Mouse (Mus musculus): ENCODE data around the gene Nubp2. TPM values are rescaled to one million over a fixed set of nuclear protein-coding genes. Genes with fewer than 3 reads are reported as not detected.
A peak's percentile ranks its signal among the peaks of the same experiment; 100 is the strongest.

The Nubp2 gene
- polyA plus RNA-seq, 1 experiment from 2014 or later, result 46.4 TPM

- Histone ChIP-seq H3K4me3 (ENCODE audit: low read depth, low read length) (no peak overlapping the region), H3K9ac (replicated peaks) (no peak overlapping the region), H3K4me2 (ENCODE audit: low read depth, low read length) (no peak overlapping the region), H3K4me1 (ENCODE audit: insufficient read depth) (no peaks in the 10 kb centered on the region), H3K27ac (ENCODE audit: low read depth) (no peak overlapping the region), H3K27me3 (ENCODE audit: insufficient read depth, low read length) (no peaks in the 10 kb centered on the region), H3K9me3 (ENCODE audit: low read length) (no peaks in the 10 kb centered on the region), H3K36me3 (replicated peaks; ENCODE audit: insufficient read depth, low read length) (peaks cover 70% of the 10 kb centered on the region)
- DNase-seq, result no peak
- no peak for ATAC-seq
- WGBS (ENCODE audit: insufficient replicate concordance), result 86% methylated on average over 1 of the region's 1 CpGs
- TF ChIP-seq CTCF (IDR thresholded peaks at IDR 0.05; ENCODE audit: low read depth) (no peak), EP300 (IDR thresholded peaks at IDR 0.05; ENCODE audit: low read depth) (no peak)
Observed at GRCm38 (mm10) chr17:24923246-24923645, 37.1 kb upstream of the Nubp2 start.

- no peak for ATAC-seq
Observed at GRCm38 (mm10) chr17:24913984-24914383, 27.8 kb upstream of the Nubp2 start.

GRCm38 (mm10) chr17:24907591-24907990 is 21.4 kb upstream of the Nubp2 start:
- H3K4me3 ChIP-seq (ENCODE audit: low read depth, low read length), result no peak overlapping the region
- DNase-seq, result no peak
- H3K27ac ChIP-seq (ENCODE audit: low read depth), result peak overlapping the region; percentile 18; the same call in 1 of the 2 replicates
- H3K4me2 ChIP-seq (ENCODE audit: low read depth, low read length), result no peak overlapping the region
- H3K4me1 ChIP-seq (ENCODE audit: insufficient read depth), result peaks cover 6% of the 10 kb centered on the region; the same call in 1 of the 2 replicates
- H3K9ac ChIP-seq (replicated peaks), result no peak overlapping the region; the same call in 1 of the 2 replicates
- ATAC-seq, result peak; percentile 8; the same call in 1 of the 2 replicates
- TF ChIP-seq CTCF (IDR thresholded peaks at IDR 0.05; ENCODE audit: low read depth) (no peak), EP300 (IDR thresholded peaks at IDR 0.05; ENCODE audit: low read depth) (no peak)
- H3K36me3 ChIP-seq (replicated peaks; ENCODE audit: insufficient read depth, low read length), result peaks cover 88% of the 10 kb centered on the region
- WGBS (ENCODE audit: insufficient replicate concordance), result 92% methylated on average over 2 of the region's 2 CpGs
- no peaks in the 10 kb centered on the region for H3K27me3 ChIP-seq (ENCODE audit: insufficient read depth, low read length)
- no peaks in the 10 kb centered on the region for H3K9me3 ChIP-seq (ENCODE audit: low read length)

More at GRCm38 (mm10) chr17:24913984-24914383, 27.8 kb upstream of the Nubp2 start:
- H3K27ac ChIP-seq (ENCODE audit: low read depth), result no peak overlapping the region
- H3K9me3 ChIP-seq (ENCODE audit: low read length), result no peaks in the 10 kb centered on the region
- H3K4me1 ChIP-seq (ENCODE audit: insufficient read depth), result no peaks in the 10 kb centered on the region
- no peaks in the 10 kb centered on the region for H3K27me3 ChIP-seq (ENCODE audit: insufficient read depth, low read length)
- H3K9ac ChIP-seq (replicated peaks), result no peak overlapping the region
- no peak for DNase-seq
- no peak overlapping the region for H3K4me3 ChIP-seq (ENCODE audit: low read depth, low read length)
- TF ChIP-seq CTCF (IDR thresholded peaks at IDR 0.05; ENCODE audit: low read depth) (no peak), EP300 (IDR thresholded peaks at IDR 0.05; ENCODE audit: low read depth) (no peak)
- no peak overlapping the region for H3K4me2 ChIP-seq (ENCODE audit: low read depth, low read length)
- peaks cover 86% of the 10 kb centered on the region for H3K36me3 ChIP-seq (replicated peaks; ENCODE audit: insufficient read depth, low read length)

GRCm38 (mm10) chr17:24903767-24904166 is 17.6 kb upstream of the Nubp2 start:
- H3K36me3 ChIP-seq (replicated peaks; ENCODE audit: insufficient read depth, low read length), result peaks cover 93% of the 10 kb centered on the region
- H3K9ac ChIP-seq (replicated peaks), result 0 out of 2 replicates have a peak overlapping the region, but pooled peaks have one; percentile 3
- no peak overlapping the region for H3K4me2 ChIP-seq (ENCODE audit: low read depth, low read length)
- 93% methylated on average over 9 of the region's 9 CpGs for WGBS (ENCODE audit: insufficient replicate concordance)
- TF ChIP-seq CTCF (IDR thresholded peaks at IDR 0.05; ENCODE audit: low read depth), result no peak
- TF ChIP-seq EP300 (IDR thresholded peaks at IDR 0.05; ENCODE audit: low read depth), result no peak
- H3K4me1 ChIP-seq (ENCODE audit: insufficient read depth), result peaks cover 14% of the 10 kb centered on the region
- peak overlapping the region; percentile 89 for H3K27ac ChIP-seq (ENCODE audit: low read depth)
- no peak overlapping the region for H3K4me3 ChIP-seq (ENCODE audit: low read depth, low read length)
- no peak for ATAC-seq
- DNase-seq, result no peak
- H3K9me3 ChIP-seq (ENCODE audit: low read length), result no peaks in the 10 kb centered on the region
- no peaks in the 10 kb centered on the region for H3K27me3 ChIP-seq (ENCODE audit: insufficient read depth, low read length)

- peaks cover 94% of the 10 kb centered on the region for H3K36me3 ChIP-seq (replicated peaks; ENCODE audit: insufficient read depth, low read length)
- H3K27me3 ChIP-seq (ENCODE audit: insufficient read depth, low read length), result no peaks in the 10 kb centered on the region
- no peak overlapping the region for H3K4me3 ChIP-seq (ENCODE audit: low read depth, low read length)
- TF ChIP-seq CTCF (IDR thresholded peaks at IDR 0.05; ENCODE audit: low read depth) (peak; percentile 75), EP300 (IDR thresholded peaks at IDR 0.05; ENCODE audit: low read depth) (peak; percentile 99)
- peak overlapping the region; percentile 89 for H3K27ac ChIP-seq (ENCODE audit: low read depth)
- DNase-seq (peak; percentile 75), ATAC-seq (peak; percentile 98)
- no peak overlapping the region; the same call in 1 of the 2 replicates for H3K9ac ChIP-seq (replicated peaks)
- H3K4me1 ChIP-seq (ENCODE audit: insufficient read depth), result peaks cover 14% of the 10 kb centered on the region
- no peaks in the 10 kb centered on the region for H3K9me3 ChIP-seq (ENCODE audit: low read length)
- peak overlapping the region; percentile 56 for H3K4me2 ChIP-seq (ENCODE audit: low read depth, low read length)
- WGBS (ENCODE audit: insufficient replicate concordance), result 51% methylated on average over 9 of the region's 9 CpGs
Observed at GRCm38 (mm10) chr17:24902671-24903474, 16.7 kb upstream of the Nubp2 start.

- ATAC-seq, result no peak
- H3K4me2 ChIP-seq (ENCODE audit: low read depth, low read length), result peak overlapping the region; percentile 56
- TF ChIP-seq CTCF (IDR thresholded peaks at IDR 0.05; ENCODE audit: low read depth) (no peak), EP300 (IDR thresholded peaks at IDR 0.05; ENCODE audit: low read depth) (no peak)
- H3K9me3 ChIP-seq (ENCODE audit: low read length), result no peaks in the 10 kb centered on the region
- peaks cover 89% of the 10 kb centered on the region for H3K36me3 ChIP-seq (replicated peaks; ENCODE audit: insufficient read depth, low read length)
- 90% methylated on average over 5 of the region's 5 CpGs for WGBS (ENCODE audit: insufficient replicate concordance)
- H3K4me3 ChIP-seq (ENCODE audit: low read depth, low read length), result no peak overlapping the region
- 0 out of 2 replicates have a peak overlapping the region, but pooled peaks have one; percentile 5 for H3K9ac ChIP-seq (replicated peaks)
- H3K27ac ChIP-seq (ENCODE audit: low read depth), result peak overlapping the region; percentile 89
- no peak for DNase-seq
- no peaks in the 10 kb centered on the region for H3K27me3 ChIP-seq (ENCODE audit: insufficient read depth, low read length)
- H3K4me1 ChIP-seq (ENCODE audit: insufficient read depth), result peaks cover 19% of the 10 kb centered on the region
Observed at GRCm38 (mm10) chr17:24902124-24902523, 16.0 kb upstream of the Nubp2 start.

All from liver, postnatal 0 days (tissue).